In the genomic region with DNA sequence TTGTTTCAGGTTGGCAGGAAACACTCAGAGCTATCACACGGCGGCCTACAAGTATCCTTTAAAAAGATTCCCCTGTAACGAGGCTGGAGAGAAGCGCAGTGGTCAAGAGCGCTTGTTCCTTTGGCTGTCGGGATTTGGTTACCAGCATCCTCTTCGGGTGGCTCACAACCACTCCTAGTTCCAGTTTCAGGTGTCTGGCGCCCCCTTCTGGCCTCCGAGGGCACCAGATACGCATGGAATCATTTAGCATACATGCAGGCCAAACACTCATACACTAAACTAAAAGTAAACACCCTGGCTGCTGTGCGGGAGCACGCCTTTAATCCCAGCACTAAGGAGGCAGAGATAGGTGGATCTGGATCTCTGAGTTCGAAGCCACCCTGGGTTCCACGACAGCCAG, we compare ENCODE assay signal across 9 mouse cellular contexts. TPM values are rescaled to one million over a fixed set of nuclear protein-coding genes. Genes with fewer than 3 reads are reported as not detected.
DNase-seq lines count a peak whose midpoint lies in the region; ATAC-seq and TF ChIP-seq lines count a peak whose summit lies in the region.
"Had no signal": no experiment of that assay in that cellular context is flagged by ENCODE, and none has a peak within 500 bp of the region (broad histone marks: within the 10 kb centered on the region; RNA-seq: fewer than 3 reads in every experiment).

No protein-coding gene starts in this region.

- H3K9me3 ChIP-seq in heart, embryonic 12.5 days (replicated peaks), result 0 out of 2 replicates have a peak, but pooled peaks cover 3% of the 10 kb centered on the region
- H3K9me3 ChIP-seq: embryonic facial prominence, embryonic 15.5 days had no signal

- TF ChIP-seq POLR2A in testis, adult 2 months (IDR thresholded peaks at IDR 0.05; ENCODE audit: control insufficient read depth, low read depth, low read length), result no peak

- WGBS in heart, embryonic 12.5 days, result 31% methylated on average over 14 of the region's 14 CpGs

- ATAC-seq in CD4-positive, CD25-positive, alpha-beta regulatory T cell, adult 4 months, result no peak
- ATAC-seq in heart, embryonic 12.5 days (ENCODE audit: insufficient number of reproducible peaks, low FRiP score), result no peak

- H3K4me1 ChIP-seq in testis, adult 2 months (ENCODE audit: control insufficient read depth, insufficient read depth, low read length), result peaks cover 12% of the 10 kb centered on the region
- H3K4me1 ChIP-seq in heart, embryonic 12.5 days (replicated peaks), result peaks cover 18% of the 10 kb centered on the region

- peak; percentile 61 for DNase-seq in CD4-positive, CD25-positive, alpha-beta regulatory T cell, adult 2 months (ENCODE audit: low read depth, low spot score)
- no peak for DNase-seq in left cerebral cortex, adult 2 months (ENCODE audit: extremely low spot score in 1 of 2, low spot score in 2 of 2)
- no peak for DNase-seq in left cerebral cortex, postnatal 14 days (ENCODE audit: low spot score in 2 of 2)
- peak; percentile 67 for DNase-seq in induced T-regulatory cell, adult 2 months (ENCODE audit: low read depth)
- DNase-seq in gastrocnemius, postnatal 10 days, result no peak

- H3K4me3 ChIP-seq in left cerebral cortex, adult 2 months, result no peak overlapping the region
- H3K4me3 ChIP-seq in testis, adult 2 months (ENCODE audit: control insufficient read depth, low read depth, low read length), result no peak overlapping the region
- H3K4me3 ChIP-seq in heart, embryonic 12.5 days, result no peak overlapping the region
- H3K4me3 ChIP-seq: embryonic facial prominence, embryonic 15.5 days had no signal

- H3K4me2 ChIP-seq in heart, embryonic 12.5 days, result no peak overlapping the region
- H3K4me2 ChIP-seq: embryonic facial prominence, embryonic 15.5 days had no signal

- H3K9ac ChIP-seq in heart, embryonic 12.5 days, result no peak overlapping the region
- H3K9ac ChIP-seq: embryonic facial prominence, embryonic 15.5 days had no signal

- H3K36me3 ChIP-seq in testis, adult 2 months (ENCODE audit: control insufficient read depth, insufficient read depth, low read length), result no peaks in the 10 kb centered on the region
- no peaks in the 10 kb centered on the region for H3K36me3 ChIP-seq in heart, embryonic 12.5 days
- H3K36me3 ChIP-seq: embryonic facial prominence, embryonic 15.5 days had no signal

- no peak overlapping the region for H3K27ac ChIP-seq in left cerebral cortex, adult 2 months
- no peak overlapping the region for H3K27ac ChIP-seq in testis, adult 2 months (ENCODE audit: control insufficient read depth, insufficient read depth, low read depth, low read length)
- no peak overlapping the region for H3K27ac ChIP-seq in heart, embryonic 12.5 days (ENCODE audit: poor library complexity, severe bottlenecking)
- H3K27ac ChIP-seq: embryonic facial prominence, embryonic 15.5 days had no signal

- TF ChIP-seq CTCF in left cerebral cortex, adult 2 months (IDR thresholded peaks at IDR 0.05), result peak; percentile 33
- peak; percentile 77; the same call in 1 of the 2 replicates for TF ChIP-seq CTCF in testis, adult 2 months (IDR thresholded peaks at IDR 0.05; ENCODE audit: control insufficient read depth, insufficient read depth, insufficient replicate concordance, low read depth, low read length)

- intact Hi-C loops in left cerebral cortex, adult 2 months (cut with DNase I), result no loop called here
- intact Hi-C loops in left cerebral cortex, postnatal 14 days (cut with DNase I), result no loop called here

- H3K27me3 ChIP-seq in testis, adult 2 months (ENCODE audit: control insufficient read depth, insufficient read depth, low read length), result no peaks in the 10 kb centered on the region
- H3K27me3 ChIP-seq in heart, embryonic 12.5 days (replicated peaks), result no peaks in the 10 kb centered on the region
- H3K27me3 ChIP-seq: embryonic facial prominence, embryonic 15.5 days had no signal

RNA-seq across cellular contexts. Expression of a gene that starts 3.3 kb away (rescaled TPM):
- 10 to 100 TPM; 30.5 to 36.5 TPM for polyA plus RNA-seq in CD4-positive, CD25-positive, alpha-beta regulatory T cell, adult 4 months (2017; shearing (Covaris generic))
- 100 to 1,000 TPM; 253 to 265 TPM for total RNA-seq in left cerebral cortex, adult 2 months (2021)
- 100 to 1,000 TPM; 244 to 283 TPM for total RNA-seq in left cerebral cortex, postnatal 14 days (2021)
- polyA plus RNA-seq in testis, adult 2 months (2012; rRNA removed), result 240 and 247 TPM in 2 replicates
- polyA plus RNA-seq in heart, embryonic 12.5 days (2016; fragmentation: Nextera tagmentation; extraction: Ambion mirVana), result 152 and 175 TPM in 2 replicates
- total RNA-seq in gastrocnemius, postnatal 10 days (2021), result 100 to 1,000 TPM; 220 to 226 TPM

RNA-seq across cellular contexts. Expression of a gene that starts 3.5 kb away (rescaled TPM):
- polyA plus RNA-seq in CD4-positive, CD25-positive, alpha-beta regulatory T cell, adult 4 months (2017; shearing (Covaris generic)), result 10 to 100 TPM; 32.2 to 43.3 TPM
- 10 to 100 TPM; 39.9 to 41.9 TPM for total RNA-seq in left cerebral cortex, adult 2 months (2021)
- 10 to 100 TPM; 38.2 to 38.8 TPM for total RNA-seq in left cerebral cortex, postnatal 14 days (2021)
- polyA plus RNA-seq in testis, adult 2 months (2012; rRNA removed), result 12.2 and 14.0 TPM in 2 replicates
- 76.0 and 79.9 TPM in 2 replicates for polyA plus RNA-seq in heart, embryonic 12.5 days (2016; fragmentation: Nextera tagmentation; extraction: Ambion mirVana)
- total RNA-seq in gastrocnemius, postnatal 10 days (2021), result 10 to 100 TPM; 64.5 to 81.1 TPM

RNA-seq across cellular contexts. Expression of a gene that starts 24.8 kb away (rescaled TPM):
- 100 to 1,000 TPM; 272 to 484 TPM for polyA plus RNA-seq in CD4-positive, CD25-positive, alpha-beta regulatory T cell, adult 4 months (2017; shearing (Covaris generic))
- 100 to 1,000 TPM; 608 to 642 TPM for total RNA-seq in left cerebral cortex, adult 2 months (2021)
- 100 to 1,000 TPM; 770 to 772 TPM for total RNA-seq in left cerebral cortex, postnatal 14 days (2021)
- polyA plus RNA-seq in testis, adult 2 months (2012; rRNA removed), result 559 and 571 TPM in 2 replicates
- 1,319 and 1,320 TPM in 2 replicates for polyA plus RNA-seq in heart, embryonic 12.5 days (2016; fragmentation: Nextera tagmentation; extraction: Ambion mirVana)
- total RNA-seq in gastrocnemius, postnatal 10 days (2021), result 100 to 1,000 TPM; 134 to 168 TPM

RNA-seq across cellular contexts. Expression of a gene that starts 40.4 kb away (rescaled TPM):
- 100 to 1,000 TPM in 1 of 2 experiments, 10 to 100 TPM in 1; 84.0 to 114 TPM for polyA plus RNA-seq in CD4-positive, CD25-positive, alpha-beta regulatory T cell, adult 4 months (2017; shearing (Covaris generic))
- 100 to 1,000 TPM; 116 to 117 TPM for total RNA-seq in left cerebral cortex, adult 2 months (2021)
- total RNA-seq in left cerebral cortex, postnatal 14 days (2021), result 10 to 100 TPM; 59.5 to 75.8 TPM
- polyA plus RNA-seq in testis, adult 2 months (2012; rRNA removed), result 15.5 and 16.2 TPM in 2 replicates
- polyA plus RNA-seq in heart, embryonic 12.5 days (2016; fragmentation: Nextera tagmentation; extraction: Ambion mirVana), result 63.2 and 68.6 TPM in 2 replicates
- 10 to 100 TPM; 17.7 to 26.2 TPM for total RNA-seq in gastrocnemius, postnatal 10 days (2021)

RNA-seq across cellular contexts. Expression of a gene that starts 51.0 kb away (rescaled TPM):
- 10 to 100 TPM; 13.9 to 26.3 TPM for polyA plus RNA-seq in CD4-positive, CD25-positive, alpha-beta regulatory T cell, adult 4 months (2017; shearing (Covaris generic))
- 10 to 100 TPM; 68.0 to 74.5 TPM for total RNA-seq in left cerebral cortex, adult 2 months (2021)
- total RNA-seq in left cerebral cortex, postnatal 14 days (2021), result 10 to 100 TPM; 73.4 to 75.5 TPM
- polyA plus RNA-seq in testis, adult 2 months (2012; rRNA removed), result 43.9 and 45.5 TPM in 2 replicates
- polyA plus RNA-seq in heart, embryonic 12.5 days (2016; fragmentation: Nextera tagmentation; extraction: Ambion mirVana), result 147 and 160 TPM in 2 replicates
- 10 to 100 TPM; 21.3 to 24.1 TPM for total RNA-seq in gastrocnemius, postnatal 10 days (2021)

Comparison
In these comparisons a context has a peak if more than half of its experiments do, and no peak if none do; other contexts are left out.
1. DNase-seq: peak in CD4-positive, CD25-positive, alpha-beta regulatory T cell, adult 2 months (single experiment) and induced T-regulatory cell, adult 2 months (single experiment); none in left cerebral cortex, adult 2 months (0 of 2), left cerebral cortex, postnatal 14 days (0 of 2) and gastrocnemius, postnatal 10 days (single experiment).